Mouse (Mus musculus): ENCODE data around the gene Bdh1.

- no peak for TF ChIP-seq MAFK (IDR thresholded peaks at IDR 0.05; ENCODE audit: insufficient read depth, low read depth, low read length)
- no peak for TF ChIP-seq ZNF384 (IDR thresholded peaks at IDR 0.05; ENCODE audit: low read depth, low read length)
- TF ChIP-seq CHD2 (IDR thresholded peaks at IDR 0.05; ENCODE audit: low read depth, low read length): no peak
These were observed 642 bp downstream of the Bdh1 start for GRCm38 (mm10) chr16:31422722-31423121.
